Mouse (Mus musculus): ENCODE measurements around the gene Prkcb. TPM values are rescaled to one million over a fixed set of nuclear protein-coding genes. Genes with fewer than 3 reads are reported as not detected.

The Prkcb gene
- polyA plus RNA-seq, 1 experiment from 2014 or later = 5.4 TPM

GRCm38 (mm10) chr7:122483949-122484348 lies 195.4 kb downstream of the Prkcb start:
- 78% methylated on average over 8 of the region's 8 CpGs for WGBS
- no peak overlapping the region for H3K4me3 ChIP-seq (ENCODE audit: low read depth, low read length)
- H3K27me3 ChIP-seq (ENCODE audit: control insufficient read depth, insufficient read depth, low read length) = no peaks in the 10 kb centered on the region
- H3K9ac ChIP-seq (replicated peaks; ENCODE audit: low read length) = no peak overlapping the region
- ATAC-seq (replicated peaks; ENCODE audit: insufficient number of reproducible peaks, low FRiP score, low TSS enrichment, low read depth) = no peak
- H3K27ac ChIP-seq (replicated peaks; ENCODE audit: low read depth, low read length) = no peak overlapping the region
- DNase-seq (ENCODE audit: low spot score) = no peak
- H3K4me2 ChIP-seq (ENCODE audit: low read depth, low read length) = no peak overlapping the region
- no peaks in the 10 kb centered on the region for H3K36me3 ChIP-seq (replicated peaks; ENCODE audit: control insufficient read depth, insufficient read depth, low read depth, low read length)
- H3K4me1 ChIP-seq (ENCODE audit: control insufficient read depth, insufficient read depth, low read length) = no peaks in the 10 kb centered on the region
- H3K9me3 ChIP-seq (replicated peaks; ENCODE audit: control insufficient read depth, low read length) = no peaks in the 10 kb centered on the region

- no peak for DNase-seq (ENCODE audit: low spot score)
- H3K27ac ChIP-seq (replicated peaks; ENCODE audit: low read depth, low read length) = no peak overlapping the region
- no peak for ATAC-seq (replicated peaks; ENCODE audit: insufficient number of reproducible peaks, low FRiP score, low TSS enrichment, low read depth)
- H3K9ac ChIP-seq (replicated peaks; ENCODE audit: low read length) = no peak overlapping the region
- no peaks in the 10 kb centered on the region for H3K4me1 ChIP-seq (ENCODE audit: control insufficient read depth, insufficient read depth, low read length)
- WGBS = 69% methylated on average over 11 of the region's 11 CpGs
- H3K4me2 ChIP-seq (ENCODE audit: low read depth, low read length) = no peak overlapping the region
- no peak overlapping the region for H3K4me3 ChIP-seq (ENCODE audit: low read depth, low read length)
- H3K36me3 ChIP-seq (replicated peaks; ENCODE audit: control insufficient read depth, insufficient read depth, low read depth, low read length) = no peaks in the 10 kb centered on the region
- no peaks in the 10 kb centered on the region for H3K27me3 ChIP-seq (ENCODE audit: control insufficient read depth, insufficient read depth, low read length)
- no peaks in the 10 kb centered on the region for H3K9me3 ChIP-seq (replicated peaks; ENCODE audit: control insufficient read depth, low read length)
These were observed 199.5 kb downstream of the Prkcb start for GRCm38 (mm10) chr7:122487929-122488571.

- Histone ChIP-seq H3K9me3 (replicated peaks; ENCODE audit: control insufficient read depth, low read length) (no peaks in the 10 kb centered on the region), H3K27me3 (ENCODE audit: control insufficient read depth, insufficient read depth, low read length) (no peaks in the 10 kb centered on the region), H3K9ac (replicated peaks; ENCODE audit: low read length) (no peak overlapping the region), H3K4me2 (ENCODE audit: low read depth, low read length) (no peak overlapping the region), H3K4me1 (ENCODE audit: control insufficient read depth, insufficient read depth, low read length) (no peaks in the 10 kb centered on the region), H3K36me3 (replicated peaks; ENCODE audit: control insufficient read depth, insufficient read depth, low read depth, low read length) (no peaks in the 10 kb centered on the region), H3K4me3 (ENCODE audit: low read depth, low read length) (no peak overlapping the region), H3K27ac (replicated peaks; ENCODE audit: low read depth, low read length) (no peak overlapping the region)
- ATAC-seq (replicated peaks; ENCODE audit: insufficient number of reproducible peaks, low FRiP score, low TSS enrichment, low read depth) (no peak), DNase-seq (ENCODE audit: low spot score) (no peak)
- WGBS = 86% methylated on average over 8 of the region's 8 CpGs
These were observed 203.5 kb downstream of the Prkcb start for GRCm38 (mm10) chr7:122492041-122492440.

- Histone ChIP-seq H3K9ac (replicated peaks; ENCODE audit: low read length) (no peak overlapping the region), H3K36me3 (replicated peaks; ENCODE audit: control insufficient read depth, insufficient read depth, low read depth, low read length) (no peaks in the 10 kb centered on the region), H3K4me1 (ENCODE audit: control insufficient read depth, insufficient read depth, low read length) (no peaks in the 10 kb centered on the region), H3K9me3 (replicated peaks; ENCODE audit: control insufficient read depth, low read length) (no peaks in the 10 kb centered on the region), H3K27ac (replicated peaks; ENCODE audit: low read depth, low read length) (no peak overlapping the region), H3K27me3 (ENCODE audit: control insufficient read depth, insufficient read depth, low read length) (no peaks in the 10 kb centered on the region), H3K4me3 (ENCODE audit: low read depth, low read length) (no peak overlapping the region), H3K4me2 (ENCODE audit: low read depth, low read length) (no peak overlapping the region)
- ATAC-seq (replicated peaks; ENCODE audit: insufficient number of reproducible peaks, low FRiP score, low TSS enrichment, low read depth) = no peak
- no peak for DNase-seq (ENCODE audit: low spot score)
- 87% methylated on average over 9 of the region's 9 CpGs for WGBS
These were observed 204.4 kb downstream of the Prkcb start for GRCm38 (mm10) chr7:122492936-122493335.

GRCm38 (mm10) chr7:122494088-122494487 lies 205.5 kb downstream of the Prkcb start:
- 27% methylated on average over 3 of the region's 3 CpGs for WGBS
- no peak for ATAC-seq (replicated peaks; ENCODE audit: insufficient number of reproducible peaks, low FRiP score, low TSS enrichment, low read depth)
- no peaks in the 10 kb centered on the region for H3K36me3 ChIP-seq (replicated peaks; ENCODE audit: control insufficient read depth, insufficient read depth, low read depth, low read length)

GRCm38 (mm10) chr7:122497516-122497915 lies 209.0 kb downstream of the Prkcb start:
- Histone ChIP-seq H3K4me3 (ENCODE audit: low read depth, low read length) (no peak overlapping the region), H3K4me1 (ENCODE audit: control insufficient read depth, insufficient read depth, low read length) (no peaks in the 10 kb centered on the region), H3K36me3 (replicated peaks; ENCODE audit: control insufficient read depth, insufficient read depth, low read depth, low read length) (no peaks in the 10 kb centered on the region), H3K27me3 (ENCODE audit: control insufficient read depth, insufficient read depth, low read length) (no peaks in the 10 kb centered on the region), H3K9me3 (replicated peaks; ENCODE audit: control insufficient read depth, low read length) (no peaks in the 10 kb centered on the region), H3K9ac (replicated peaks; ENCODE audit: low read length) (no peak overlapping the region), H3K27ac (replicated peaks; ENCODE audit: low read depth, low read length) (no peak overlapping the region), H3K4me2 (ENCODE audit: low read depth, low read length) (no peak overlapping the region)
- no peak for DNase-seq (ENCODE audit: low spot score)
- 74% methylated on average over 8 of the region's 8 CpGs for WGBS
- no peak for ATAC-seq (replicated peaks; ENCODE audit: insufficient number of reproducible peaks, low FRiP score, low TSS enrichment, low read depth)

More at GRCm38 (mm10) chr7:122494088-122494487, 205.5 kb downstream of the Prkcb start:
- Histone ChIP-seq H3K4me3 (ENCODE audit: low read depth, low read length) (no peak overlapping the region), H3K27me3 (ENCODE audit: control insufficient read depth, insufficient read depth, low read length) (no peaks in the 10 kb centered on the region), H3K4me2 (ENCODE audit: low read depth, low read length) (no peak overlapping the region), H3K9me3 (replicated peaks; ENCODE audit: control insufficient read depth, low read length) (no peaks in the 10 kb centered on the region), H3K27ac (replicated peaks; ENCODE audit: low read depth, low read length) (no peak overlapping the region), H3K9ac (replicated peaks; ENCODE audit: low read length) (no peak overlapping the region), H3K4me1 (ENCODE audit: control insufficient read depth, insufficient read depth, low read length) (no peaks in the 10 kb centered on the region)
- DNase-seq (ENCODE audit: low spot score) = peak; percentile 76

GRCm38 (mm10) chr7:122498461-122498860 lies 209.9 kb downstream of the Prkcb start:
- Histone ChIP-seq H3K4me3 (ENCODE audit: low read depth, low read length) (no peak overlapping the region), H3K4me2 (ENCODE audit: low read depth, low read length) (no peak overlapping the region), H3K36me3 (replicated peaks; ENCODE audit: control insufficient read depth, insufficient read depth, low read depth, low read length) (no peaks in the 10 kb centered on the region), H3K4me1 (ENCODE audit: control insufficient read depth, insufficient read depth, low read length) (no peaks in the 10 kb centered on the region), H3K9ac (replicated peaks; ENCODE audit: low read length) (no peak overlapping the region), H3K27me3 (ENCODE audit: control insufficient read depth, insufficient read depth, low read length) (no peaks in the 10 kb centered on the region), H3K9me3 (replicated peaks; ENCODE audit: control insufficient read depth, low read length) (no peaks in the 10 kb centered on the region), H3K27ac (replicated peaks; ENCODE audit: low read depth, low read length) (no peak overlapping the region)
- DNase-seq (ENCODE audit: low spot score) = no peak
- ATAC-seq (replicated peaks; ENCODE audit: insufficient number of reproducible peaks, low FRiP score, low TSS enrichment, low read depth) = no peak
- 45% methylated on average over 5 of the region's 5 CpGs for WGBS

- H3K27ac ChIP-seq (replicated peaks; ENCODE audit: low read depth, low read length) = no peak overlapping the region
- no peak overlapping the region for H3K4me3 ChIP-seq (ENCODE audit: low read depth, low read length)
- DNase-seq (ENCODE audit: low spot score) (no peak), ATAC-seq (replicated peaks; ENCODE audit: insufficient number of reproducible peaks, low FRiP score, low TSS enrichment, low read depth) (no peak)
- H3K4me1 ChIP-seq (ENCODE audit: control insufficient read depth, insufficient read depth, low read length) = no peaks in the 10 kb centered on the region
- no peaks in the 10 kb centered on the region for H3K9me3 ChIP-seq (replicated peaks; ENCODE audit: control insufficient read depth, low read length)
- H3K36me3 ChIP-seq (replicated peaks; ENCODE audit: control insufficient read depth, insufficient read depth, low read depth, low read length) = no peaks in the 10 kb centered on the region
- no peaks in the 10 kb centered on the region for H3K27me3 ChIP-seq (ENCODE audit: control insufficient read depth, insufficient read depth, low read length)
- 88% methylated on average over 9 of the region's 9 CpGs for WGBS
- H3K4me2 ChIP-seq (ENCODE audit: low read depth, low read length) = no peak overlapping the region
- no peak overlapping the region for H3K9ac ChIP-seq (replicated peaks; ENCODE audit: low read length)
These were observed 211.4 kb downstream of the Prkcb start for GRCm38 (mm10) chr7:122499743-122500597.
